Mouse (Mus musculus): ENCODE measurements around the gene Psapl1. TPM values are rescaled to one million over a fixed set of nuclear protein-coding genes. Genes with fewer than 3 reads are reported as not detected.

Gene Psapl1
- polyA plus RNA-seq (2014; fragmentation: Nextera tagmentation; extraction: Ambion mirVana): 0.11 TPM in 1 of 2 replicates, not detected in the other

- WGBS: 85% methylated on average over 10 of the region's 10 CpGs
- no peak within 1 kb of the TSS for H3K9ac ChIP-seq (ENCODE audit: low read length)
- H3K36me3 ChIP-seq (ENCODE audit: control insufficient read depth, insufficient read depth, low read length): no peaks in the 10 kb centered on the region
- no peak within 1 kb of the TSS for H3K27ac ChIP-seq (replicated peaks; ENCODE audit: low read depth, low read length)
- ATAC-seq (ENCODE audit: insufficient number of reproducible peaks, low FRiP score, low TSS enrichment, low read depth): no peak
- no peaks in the 10 kb centered on the region for H3K9me3 ChIP-seq (ENCODE audit: control insufficient read depth, low read length)
- H3K4me3 ChIP-seq (ENCODE audit: low read depth, low read length): no peak within 1 kb of the TSS
- H3K4me2 ChIP-seq (ENCODE audit: low read depth, severe bottlenecking): no peak within 1 kb of the TSS
- no peaks in the 10 kb centered on the region for H3K4me1 ChIP-seq (ENCODE audit: control insufficient read depth, insufficient read depth, low read length)
- no peaks in the 10 kb centered on the region for H3K27me3 ChIP-seq (ENCODE audit: control insufficient read depth, insufficient read depth, low read length)
- DNase-seq (ENCODE audit: low spot score): no peak
Observed at GRCm38 (mm10) chr5:36203916-36204315, at the start of gene Psapl1. Gene Psapl1, plus strand, starts transcription at chr5:36204021.

- H3K27ac ChIP-seq (replicated peaks; ENCODE audit: low read depth, low read length): no peak overlapping the region
Observed at GRCm38 (mm10) chr5:36154879-36155485, 48.8 kb upstream of the Psapl1 start.

GRCm38 (mm10) chr5:36165424-36166302, 38.2 kb upstream of the Psapl1 start:
- Histone ChIP-seq H3K9me3 (ENCODE audit: control insufficient read depth, low read length) (no peaks in the 10 kb centered on the region), H3K4me1 (ENCODE audit: control insufficient read depth, insufficient read depth, low read length) (peaks cover 8% of the 10 kb centered on the region; the same call in 1 of the 2 replicates), H3K4me2 (ENCODE audit: low read depth, severe bottlenecking) (no peak overlapping the region), H3K9ac (ENCODE audit: low read length) (no peak overlapping the region), H3K36me3 (ENCODE audit: control insufficient read depth, insufficient read depth, low read length) (no peaks in the 10 kb centered on the region), H3K27ac (replicated peaks; ENCODE audit: low read depth, low read length) (no peak overlapping the region), H3K4me3 (ENCODE audit: low read depth, low read length) (no peak overlapping the region), H3K27me3 (ENCODE audit: control insufficient read depth, insufficient read depth, low read length) (no peaks in the 10 kb centered on the region)
- ATAC-seq (ENCODE audit: insufficient number of reproducible peaks, low FRiP score, low TSS enrichment, low read depth): no peak
- DNase-seq (ENCODE audit: low spot score): no peak
- 84% methylated on average over 21 of the region's 21 CpGs for WGBS

More at GRCm38 (mm10) chr5:36154879-36155485, 48.8 kb upstream of the Psapl1 start:
- Histone ChIP-seq H3K9ac (ENCODE audit: low read length) (no peak overlapping the region), H3K27me3 (ENCODE audit: control insufficient read depth, insufficient read depth, low read length) (no peaks in the 10 kb centered on the region), H3K36me3 (ENCODE audit: control insufficient read depth, insufficient read depth, low read length) (no peaks in the 10 kb centered on the region), H3K4me2 (ENCODE audit: low read depth, severe bottlenecking) (no peak overlapping the region), H3K4me1 (ENCODE audit: control insufficient read depth, insufficient read depth, low read length) (0 out of 2 replicates have a peak, but pooled peaks cover 2% of the 10 kb centered on the region), H3K9me3 (ENCODE audit: control insufficient read depth, low read length) (no peaks in the 10 kb centered on the region), H3K4me3 (ENCODE audit: low read depth, low read length) (no peak overlapping the region)
- DNase-seq (ENCODE audit: low spot score) (no peak), ATAC-seq (ENCODE audit: insufficient number of reproducible peaks, low FRiP score, low TSS enrichment, low read depth) (no peak)
- 64% methylated on average over 8 of the region's 8 CpGs for WGBS

GRCm38 (mm10) chr5:36166346-36167013, 37.3 kb upstream of the Psapl1 start:
- DNase-seq (ENCODE audit: low spot score): no peak
- Histone ChIP-seq H3K4me1 (ENCODE audit: control insufficient read depth, insufficient read depth, low read length) (peaks cover 5% of the 10 kb centered on the region; the same call in 1 of the 2 replicates), H3K4me3 (ENCODE audit: low read depth, low read length) (no peak overlapping the region), H3K27me3 (ENCODE audit: control insufficient read depth, insufficient read depth, low read length) (no peaks in the 10 kb centered on the region), H3K4me2 (ENCODE audit: low read depth, severe bottlenecking) (no peak overlapping the region), H3K27ac (replicated peaks; ENCODE audit: low read depth, low read length) (no peak overlapping the region), H3K36me3 (ENCODE audit: control insufficient read depth, insufficient read depth, low read length) (no peaks in the 10 kb centered on the region), H3K9ac (ENCODE audit: low read length) (no peak overlapping the region), H3K9me3 (ENCODE audit: control insufficient read depth, low read length) (no peaks in the 10 kb centered on the region)
- 0 out of 2 replicates have a peak, but pooled peaks have one; percentile 4 for ATAC-seq (ENCODE audit: insufficient number of reproducible peaks, low FRiP score, low TSS enrichment, low read depth)
- WGBS: 80% methylated on average over 6 of the region's 6 CpGs

GRCm38 (mm10) chr5:36168963-36169650, 34.7 kb upstream of the Psapl1 start:
- H3K36me3 ChIP-seq (ENCODE audit: control insufficient read depth, insufficient read depth, low read length): no peaks in the 10 kb centered on the region
- H3K9ac ChIP-seq (ENCODE audit: low read length): no peak overlapping the region
- H3K27me3 ChIP-seq (ENCODE audit: control insufficient read depth, insufficient read depth, low read length): no peaks in the 10 kb centered on the region
- DNase-seq (ENCODE audit: low spot score) (no peak), ATAC-seq (ENCODE audit: insufficient number of reproducible peaks, low FRiP score, low TSS enrichment, low read depth) (no peak)
- WGBS: 78% methylated on average over 14 of the region's 14 CpGs
- H3K27ac ChIP-seq (replicated peaks; ENCODE audit: low read depth, low read length): no peak overlapping the region
- H3K4me1 ChIP-seq (ENCODE audit: control insufficient read depth, insufficient read depth, low read length): no peaks in the 10 kb centered on the region
- H3K4me2 ChIP-seq (ENCODE audit: low read depth, severe bottlenecking): no peak overlapping the region
- H3K9me3 ChIP-seq (ENCODE audit: control insufficient read depth, low read length): no peaks in the 10 kb centered on the region
- H3K4me3 ChIP-seq (ENCODE audit: low read depth, low read length): no peak overlapping the region

- H3K27ac ChIP-seq (replicated peaks; ENCODE audit: low read depth, low read length): peak overlapping the region; percentile 67; the same call in 1 of the 2 replicates
- DNase-seq (ENCODE audit: low spot score): peak; percentile 55
- H3K9me3 ChIP-seq (ENCODE audit: control insufficient read depth, low read length): no peaks in the 10 kb centered on the region
- WGBS: 15% methylated on average over 9 of the region's 9 CpGs
- H3K4me3 ChIP-seq (ENCODE audit: low read depth, low read length): no peak overlapping the region
- no peaks in the 10 kb centered on the region; the same call in 1 of the 2 replicates for H3K4me1 ChIP-seq (ENCODE audit: control insufficient read depth, insufficient read depth, low read length)
- no peaks in the 10 kb centered on the region for H3K36me3 ChIP-seq (ENCODE audit: control insufficient read depth, insufficient read depth, low read length)
- no peak overlapping the region for H3K4me2 ChIP-seq (ENCODE audit: low read depth, severe bottlenecking)
- no peaks in the 10 kb centered on the region for H3K27me3 ChIP-seq (ENCODE audit: control insufficient read depth, insufficient read depth, low read length)
- no peak overlapping the region for H3K9ac ChIP-seq (ENCODE audit: low read length)
- peak; percentile 78; the same call in 1 of the 2 replicates for ATAC-seq (ENCODE audit: insufficient number of reproducible peaks, low FRiP score, low TSS enrichment, low read depth)
Observed at GRCm38 (mm10) chr5:36174569-36175115, 29.2 kb upstream of the Psapl1 start.

- no peaks in the 10 kb centered on the region; the same call in 1 of the 2 replicates for H3K4me1 ChIP-seq (ENCODE audit: control insufficient read depth, insufficient read depth, low read length)
- no peaks in the 10 kb centered on the region for H3K36me3 ChIP-seq (ENCODE audit: control insufficient read depth, insufficient read depth, low read length)
- 89% methylated on average over 11 of the region's 11 CpGs for WGBS
- no peak overlapping the region for H3K4me3 ChIP-seq (ENCODE audit: low read depth, low read length)
- DNase-seq (ENCODE audit: low spot score): no peak
- no peak overlapping the region for H3K9ac ChIP-seq (ENCODE audit: low read length)
- no peak overlapping the region for H3K27ac ChIP-seq (replicated peaks; ENCODE audit: low read depth, low read length)
- H3K9me3 ChIP-seq (ENCODE audit: control insufficient read depth, low read length): no peaks in the 10 kb centered on the region
- ATAC-seq (ENCODE audit: insufficient number of reproducible peaks, low FRiP score, low TSS enrichment, low read depth): no peak
- no peaks in the 10 kb centered on the region for H3K27me3 ChIP-seq (ENCODE audit: control insufficient read depth, insufficient read depth, low read length)
- H3K4me2 ChIP-seq (ENCODE audit: low read depth, severe bottlenecking): no peak overlapping the region
Observed at GRCm38 (mm10) chr5:36176409-36176808, 27.4 kb upstream of the Psapl1 start.

Data from limb, embryonic 11.5 days (tissue).